Mouse (Mus musculus): ENCODE results near the gene Kcp.

DNA sequence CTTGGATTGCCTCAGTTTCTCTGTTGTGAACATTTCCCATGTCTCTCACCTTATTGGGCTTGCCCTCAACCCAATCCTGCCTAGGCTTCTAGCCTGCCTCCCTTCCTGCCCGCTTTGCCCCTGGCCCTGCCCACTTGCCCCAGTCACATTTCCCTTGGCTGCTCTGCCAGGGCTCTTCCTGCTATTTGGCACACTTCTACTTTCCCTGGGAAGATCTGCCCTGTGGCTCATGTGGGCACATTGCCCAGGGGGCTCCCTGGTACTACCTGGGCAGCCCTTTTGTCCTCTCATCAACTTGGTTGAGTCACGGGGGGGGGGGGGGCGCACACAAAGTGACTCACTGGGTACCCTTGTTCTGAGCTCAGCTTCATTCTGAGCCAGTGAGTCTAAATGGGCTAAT is 75.6 kb downstream of the Kcp start:
- TF ChIP-seq EP300 (IDR thresholded peaks at IDR 0.05; ENCODE audit: low read depth) (no peak), CTCF (IDR thresholded peaks at IDR 0.05; ENCODE audit: low read depth) (no peak)
